Mouse (Mus musculus) heart, adult 2 months (tissue): ENCODE measurements around the gene Folr1. TPM values are rescaled to one million over a fixed set of nuclear protein-coding genes. Genes with fewer than 3 reads are reported as not detected.
A peak's percentile ranks its signal among the peaks of the same experiment; 100 is the strongest.

ENCODE experiments used
- DNase-seq, 2 experiments: peaks; one replicate each; pipeline ENCODE4 v3.0.0; 2021
- H3K27ac ChIP-seq: fragments of 200-600 bp; 2 replicates; pipeline ENCODE4 v1.8.1; 2022
- H3K27me3 ChIP-seq: fragments of 200-500 bp; 2 replicates; pipeline ENCODE4 v1.6.1; 2012; ENCODE audit warnings: mild to moderate bottlenecking, low read length, inconsistent platforms, mixed read lengths; ENCODE audit not compliant: control insufficient read depth, insufficient read depth
- H3K36me3 ChIP-seq: fragments of 200-500 bp; 2 replicates; pipeline ENCODE4 v1.6.1; 2012; ENCODE audit warnings: low read length, inconsistent platforms; ENCODE audit not compliant: control insufficient read depth, insufficient read depth
- H3K4me1 ChIP-seq: fragments of 200-500 bp; 2 replicates; pipeline ENCODE4 v1.6.1; 2011; ENCODE audit warnings: low read length; ENCODE audit not compliant: control insufficient read depth, insufficient read depth
- H3K4me3 ChIP-seq: fragments of 200-600 bp; 2 replicates; pipeline ENCODE4 v1.8.1; 2022
- H3K79me2 ChIP-seq: fragments of 200-500 bp; replicated peaks from 2 replicates; pipeline ENCODE4 v1.6.1; 2012; ENCODE audit warnings: mild to moderate bottlenecking, inconsistent platforms, low read length, moderate library complexity, mixed read lengths; ENCODE audit not compliant: control insufficient read depth, insufficient read depth
- H3K9ac ChIP-seq: fragments of 200-500 bp; 2 replicates; pipeline ENCODE4 v1.6.1; 2012; ENCODE audit warnings: low read depth, mild to moderate bottlenecking, control low read depth, inconsistent platforms, low read length, mixed read lengths
- CTCF ChIP-seq: fragments of 200-600 bp; IDR thresholded peaks from 2 replicates; pipeline ENCODE4 v1.8.1; 2022; ENCODE audit warnings: antibody characterized with exemption, mild to moderate bottlenecking, moderate library complexity
- EP300 ChIP-seq: fragments of 200-500 bp; IDR thresholded peaks from 2 replicates; pipeline ENCODE4 v1.6.1; 2011; ENCODE audit warnings: low read depth, low read length, control low read depth; ENCODE audit not compliant: insufficient read depth
- POLR2A ChIP-seq: fragments of 200-500 bp; IDR thresholded peaks from 2 replicates; pipeline ENCODE4 v1.6.1; 2011; ENCODE audit warnings: mild to moderate bottlenecking, low read depth, low read length, control low read depth; ENCODE audit not compliant: insufficient read depth
- WGBS: fragments of 180-500 bp; shearing (Covaris S2); methylation state at CpG from one replicate; pipeline ENCODE4 v1.1.7; 2018; 5-methylcytosine and 5-hydroxymethylcytosine counted together
- intact Hi-C: fragments of 180-260 bp; cut with DNase I; formaldehyde crosslinking; loops from one replicate; pipeline ENCODE4 v1.15.1; 2025
- polyA plus RNA-seq: library from polyadenylated mRNA; depleted of rRNA; stranded (reverse); fragments of >200 nt; gene quantifications from 2 replicates; pipeline ENCODE4 v1.2.3, GENCODE M21; 2012
- total RNA-seq, 2 experiments: library from RNA; stranded (reverse); gene quantifications; 2 replicates each; pipeline ENCODE4 v1.2.3; 2021

Folr1 gene
- total and polyA plus RNA-seq, 3 experiments, result 0.39 TPM; not detected in 2

- peak within 1 kb of the TSS; percentile 98 for H3K27ac ChIP-seq
- intact Hi-C loops, result loop anchor here (2.0 to 10.0 kb wide), 2 partner anchors 63 to 601 kb away; partner anchors contain the start of gene Atg16l2
- no peak for TF ChIP-seq EP300
- no peak for TF ChIP-seq POLR2A
- TF ChIP-seq CTCF, result no peak
- H3K27me3 ChIP-seq, result no peaks in the 10 kb centered on the region
- H3K36me3 ChIP-seq, result no peaks in the 10 kb centered on the region
- H3K9ac ChIP-seq, result peak within 1 kb of the TSS; percentile 88
- WGBS, result 4% methylated on average over 11 of the region's 11 CpGs
- H3K4me3 ChIP-seq, result peak within 1 kb of the TSS; percentile 99
- peaks cover 7% of the 10 kb centered on the region for H3K4me1 ChIP-seq
- peaks cover 2% of the 10 kb centered on the region; the same call in 1 of the 2 replicates for H3K79me2 ChIP-seq
- no peak for DNase-seq
These were observed 35.7 kb upstream of the Folr1 start, which contains the start of gene Tomt for GRCm38 (mm10) chr7:101906287-101906681. Gene Tomt, minus strand, starts transcription at chr7:101906359.

GRCm38 (mm10) chr7:101905561-101906286, 35.1 kb upstream of the Folr1 start, which contains the start of gene Lamtor1:
Gene Lamtor1, plus strand, starts transcription at chr7:101905904.
- peak; percentile 99 for TF ChIP-seq POLR2A
- peak; percentile 34 for TF ChIP-seq CTCF
- TF ChIP-seq EP300, result peak; percentile 95
- H3K79me2 ChIP-seq, result peaks cover 2% of the 10 kb centered on the region; the same call in 1 of the 2 replicates
- H3K36me3 ChIP-seq, result no peaks in the 10 kb centered on the region
- DNase-seq, result peak; percentile 99 to 100
- H3K27me3 ChIP-seq, result no peaks in the 10 kb centered on the region
- under 1% methylated on average over 61 of the region's 61 CpGs for WGBS
- H3K9ac ChIP-seq, result peak within 1 kb of the TSS; percentile 88
- peak within 1 kb of the TSS; percentile 99 for H3K4me3 ChIP-seq
- intact Hi-C loops, result loop anchor here (1.0 to 10.0 kb wide), 3 partner anchors 8 to 601 kb away; partner anchors contain the start of gene Atg16l2
- H3K27ac ChIP-seq, result peak within 1 kb of the TSS; percentile 98
- H3K4me1 ChIP-seq, result peaks cover 7% of the 10 kb centered on the region

- intact Hi-C loops, result loop anchor here (10.0 kb wide), 1 partner anchor 598 kb away; the partner anchor contains the start of gene Atg16l2
- no peak overlapping the region for H3K4me3 ChIP-seq
- no peak for DNase-seq
- no peak overlapping the region for H3K9ac ChIP-seq
- no peaks in the 10 kb centered on the region for H3K36me3 ChIP-seq
- H3K27me3 ChIP-seq, result no peaks in the 10 kb centered on the region
- TF ChIP-seq POLR2A (no peak), CTCF (peak; percentile 27; the same call in 1 of the 2 replicates)
- H3K4me1 ChIP-seq, result peaks cover 3% of the 10 kb centered on the region
- H3K79me2 ChIP-seq, result peaks cover 2% of the 10 kb centered on the region; the same call in 1 of the 2 replicates
- no peak overlapping the region for H3K27ac ChIP-seq
These were observed 32.3 kb upstream of the Folr1 start for GRCm38 (mm10) chr7:101902846-101903245.

- Histone ChIP-seq H3K9ac (no peak overlapping the region), H3K27ac (no peak overlapping the region), H3K79me2 (peaks cover 2% of the 10 kb centered on the region; the same call in 1 of the 2 replicates), H3K27me3 (no peaks in the 10 kb centered on the region), H3K4me3 (no peak overlapping the region), H3K4me1 (peaks cover 5% of the 10 kb centered on the region), H3K36me3 (no peaks in the 10 kb centered on the region)
- intact Hi-C loops, result loop anchor here (10.0 kb wide), 1 partner anchor 597 kb away; the partner anchor contains the start of gene Atg16l2
- no peak for DNase-seq
- 93% methylated on average over 10 of the region's 10 CpGs for WGBS
- TF ChIP-seq CTCF (no peak), POLR2A (no peak), EP300 (no peak)
These were observed 31.4 kb upstream of the Folr1 start for GRCm38 (mm10) chr7:101901969-101902368.

- no peak for DNase-seq
- Histone ChIP-seq H3K27me3 (no peaks in the 10 kb centered on the region), H3K79me2 (no peaks in the 10 kb centered on the region), H3K9ac (no peak overlapping the region), H3K27ac (no peak overlapping the region; the same call in 1 of the 2 replicates), H3K4me3 (no peak overlapping the region), H3K4me1 (peaks cover 3% of the 10 kb centered on the region; the same call in 1 of the 2 replicates), H3K36me3 (no peaks in the 10 kb centered on the region)
- intact Hi-C loops, result loop anchor here (10.0 kb wide), 1 partner anchor 596 kb away; the partner anchor contains the start of gene Atg16l2
- TF ChIP-seq POLR2A, result no peak
- TF ChIP-seq EP300, result no peak
- TF ChIP-seq CTCF, result no peak
- 85% methylated on average over 16 of the region's 16 CpGs for WGBS
These were observed 29.9 kb upstream of the Folr1 start for GRCm38 (mm10) chr7:101900331-101901097.
